Mouse (Mus musculus): ENCODE measurements at regions not wholly inside any gene's neighbourhood (a gene's known extent, or its start where the extent isn't known, plus 50 kb on each side); places are given as distances from the start of the nearest gene placed in this dataset.

- TF ChIP-seq CTCF (IDR thresholded peaks at IDR 0.05; ENCODE audit: borderline replicate concordance, insufficient read depth, low read depth, low read length) (no peak), POLR2A (IDR thresholded peaks at IDR 0.05; ENCODE audit: borderline replicate concordance, insufficient read depth, low read length) (no peak)
Observed at GRCm38 (mm10) chr10:16256329-16256728, 1466.7 kb upstream of the Cited2 start.
